Mouse (Mus musculus): ENCODE results near the gene Gm28635. TPM values are rescaled to one million over a fixed set of nuclear protein-coding genes. Genes with fewer than 3 reads are reported as not detected.

Gm28635 gene
- total RNA-seq (2022): not detected

- peak; percentile 95 for DNase-seq
Measured at GRCm38 (mm10) chr2:84677968-84678880, at the start of gene Gm28635, which contains the start of gene Med19. Gene Gm28635 (minus strand): TSS chr2:84678041. Gene Med19 (plus strand): TSS chr2:84678402.

GRCm38 (mm10) chr2:84727172-84727858, 49.5 kb upstream of the Gm28635 start, which contains the start of gene Clp1:
Gene Clp1 (minus strand): TSS chr2:84727350.
- peak; percentile 97 for DNase-seq

GRCm38 (mm10) chr2:84726716-84727115, 48.9 kb upstream of the Gm28635 start:
- DNase-seq: no peak

- no peak for DNase-seq
Measured at GRCm38 (mm10) chr2:84725770-84726169, 47.9 kb upstream of the Gm28635 start.

- DNase-seq: no peak
Measured at GRCm38 (mm10) chr2:84723856-84724255, 46.0 kb upstream of the Gm28635 start.

GRCm38 (mm10) chr2:84721182-84721581, 43.3 kb upstream of the Gm28635 start:
- DNase-seq: no peak

GRCm38 (mm10) chr2:84720718-84721117, 42.9 kb upstream of the Gm28635 start:
- DNase-seq: no peak

GRCm38 (mm10) chr2:84717357-84717756, 39.5 kb upstream of the Gm28635 start:
- DNase-seq: no peak

- no peak for DNase-seq
Measured at GRCm38 (mm10) chr2:84716423-84717355, 38.8 kb upstream of the Gm28635 start.

GRCm38 (mm10) chr2:84715562-84716361, 37.9 kb upstream of the Gm28635 start:
- peak; percentile 89 for DNase-seq

- peak; percentile 98 for DNase-seq
Measured at GRCm38 (mm10) chr2:84714811-84715561, 37.1 kb upstream of the Gm28635 start, which contains the start of gene Zdhhc5. Gene Zdhhc5 (minus strand): TSS chr2:84715180.

GRCm38 (mm10) chr2:84714422-84714810, 36.6 kb upstream of the Gm28635 start:
- DNase-seq: no peak

GRCm38 (mm10) chr2:84711898-84712297, 34.1 kb upstream of the Gm28635 start:
- DNase-seq: no peak

- no peak for DNase-seq
Measured at GRCm38 (mm10) chr2:84707523-84707922, 29.7 kb upstream of the Gm28635 start.

GRCm38 (mm10) chr2:84705295-84705694, 27.5 kb upstream of the Gm28635 start:
- no peak for DNase-seq

GRCm38 (mm10) chr2:84704329-84704728, 26.5 kb upstream of the Gm28635 start:
- no peak for DNase-seq

- DNase-seq: no peak
Measured at GRCm38 (mm10) chr2:84703497-84703896, 25.7 kb upstream of the Gm28635 start.

GRCm38 (mm10) chr2:84695007-84695695, 17.3 kb upstream of the Gm28635 start:
- no peak for DNase-seq

- DNase-seq: no peak
Measured at GRCm38 (mm10) chr2:84690050-84690449, 12.2 kb upstream of the Gm28635 start.
